Mouse (Mus musculus) testis, adult 2 months (tissue): ENCODE data around the gene Vwa3b.

Experiments used
- CTCF ChIP-seq: fragments of 200-500 bp; IDR thresholded peaks from 2 replicates; pipeline ENCODE4 v1.5.1; 2012; ENCODE audit warnings: low read depth, mild to moderate bottlenecking, inconsistent platforms, low read length, moderate library complexity; ENCODE audit not compliant: control insufficient read depth, insufficient read depth, insufficient replicate concordance
- POLR2A ChIP-seq: fragments of 200-500 bp; IDR thresholded peaks from 2 replicates; pipeline ENCODE4 v1.6.1; 2012; ENCODE audit warnings: low read depth, mild to moderate bottlenecking, inconsistent platforms, low read length, moderate library complexity; ENCODE audit not compliant: control insufficient read depth

GRCm38 (mm10) chr1:37222002-37222401 is 195.6 kb downstream of the Vwa3b start:
- TF ChIP-seq CTCF: no peak
- TF ChIP-seq POLR2A: no peak
